In the genomic region with DNA sequence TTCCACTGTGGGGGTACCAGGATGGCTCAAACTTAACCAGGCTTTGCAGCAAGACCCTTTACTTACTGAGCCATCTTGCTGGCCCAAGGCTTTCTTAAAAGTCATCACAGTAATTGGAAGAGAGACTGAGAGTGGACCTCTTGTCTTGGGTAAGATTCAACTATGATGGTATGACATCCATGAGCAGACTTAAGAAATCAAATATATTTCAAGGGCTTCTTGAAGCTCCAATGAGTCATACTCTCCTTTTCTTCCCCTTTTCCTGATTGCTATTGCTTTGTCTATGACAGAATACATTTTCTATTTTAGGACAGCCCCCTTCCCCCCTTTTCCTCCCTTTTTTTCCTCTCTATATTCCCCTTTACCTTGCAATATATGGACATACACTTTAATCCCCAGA, we compare ENCODE assay signal across 26 mouse cellular contexts.
DNase-seq lines count a peak whose midpoint lies in the region; ATAC-seq and TF ChIP-seq lines count a peak whose summit lies in the region.
"Had no signal": no experiment of that assay in that cellular context is flagged by ENCODE, and none has a peak within 500 bp of the region (broad histone marks: within the 10 kb centered on the region; RNA-seq: fewer than 3 reads in every experiment).

No protein-coding gene starts in this region.

- no peak for DNase-seq in gastrocnemius, adult 2 months
- no peak for DNase-seq in gastrocnemius, adult 18-20 months (ENCODE audit: low spot score)
- DNase-seq in layer of hippocampus, adult 2 months (ENCODE audit: low spot score in 2 of 2) = no peak
- no peak for DNase-seq in layer of hippocampus, adult 9-10 months (ENCODE audit: low spot score)
- DNase-seq in 416B (ENCODE audit: low read depth) = peak; percentile 69
- DNase-seq in left cerebral cortex, adult 9 months (ENCODE audit: low spot score in 2 of 2) = no peak
- DNase-seq: adrenal gland, postnatal 10 days; cerebellum, adult 11-12 months; cerebellum, adult 9-11 months; forebrain, postnatal 0 days; gastrocnemius, postnatal 36 days; heart, postnatal 14 days; kidney, postnatal 4 days; layer of hippocampus, adult 9-11 months; midbrain, embryonic 14.5 days; right cerebral cortex, adult 18-20 months; spleen, adult 18-20 months had no signal

- no peak overlapping the region for H3K4me3 ChIP-seq in gastrocnemius, adult 2 months
- H3K4me3 ChIP-seq in layer of hippocampus, adult 2 months = no peak overlapping the region
- H3K4me3 ChIP-seq: embryonic facial prominence, embryonic 15.5 days; forebrain, embryonic 12.5 days; intestine, embryonic 15.5 days; limb, embryonic 12.5 days; liver, embryonic 15.5 days had no signal

- peak; percentile 58 for ATAC-seq in granulocyte monocyte progenitor cell, adult 5-6 weeks (replicated peaks; ENCODE audit: poor library complexity, severe bottlenecking)
- no peak for ATAC-seq in CD4-positive, CD25-positive, alpha-beta regulatory T cell, adult 4 months
- ATAC-seq: forebrain, postnatal 0 days; hindbrain, postnatal 0 days; intestine, embryonic 15.5 days; Patski had no signal

- H3K27ac ChIP-seq in gastrocnemius, adult 2 months = peak overlapping the region; percentile 76
- H3K27ac ChIP-seq in layer of hippocampus, adult 2 months = 0 out of 2 replicates have a peak overlapping the region, but pooled peaks have one; percentile 44
- H3K27ac ChIP-seq: forebrain, embryonic 12.5 days; hindbrain, postnatal 0 days; intestine, embryonic 15.5 days; limb, embryonic 12.5 days; liver, embryonic 15.5 days had no signal

- TF ChIP-seq CTCF in gastrocnemius, adult 2 months (IDR thresholded peaks at IDR 0.05) = no peak
- no peak for TF ChIP-seq CTCF in layer of hippocampus, adult 2 months (conservative IDR thresholded peaks at IDR 0.05)

- intact Hi-C loops in gastrocnemius, adult 2 months (cut with DNase I) = no loop called here
